Mouse (Mus musculus): ENCODE data around the gene Drc3. TPM values are rescaled to one million over a fixed set of nuclear protein-coding genes. Genes with fewer than 3 reads are reported as not detected.
A peak's percentile ranks its signal among the peaks of the same experiment; 100 is the strongest.

The Drc3 gene
- polyA plus RNA-seq, 1 experiment from 2014 or later, result 20.0 TPM

DNA sequence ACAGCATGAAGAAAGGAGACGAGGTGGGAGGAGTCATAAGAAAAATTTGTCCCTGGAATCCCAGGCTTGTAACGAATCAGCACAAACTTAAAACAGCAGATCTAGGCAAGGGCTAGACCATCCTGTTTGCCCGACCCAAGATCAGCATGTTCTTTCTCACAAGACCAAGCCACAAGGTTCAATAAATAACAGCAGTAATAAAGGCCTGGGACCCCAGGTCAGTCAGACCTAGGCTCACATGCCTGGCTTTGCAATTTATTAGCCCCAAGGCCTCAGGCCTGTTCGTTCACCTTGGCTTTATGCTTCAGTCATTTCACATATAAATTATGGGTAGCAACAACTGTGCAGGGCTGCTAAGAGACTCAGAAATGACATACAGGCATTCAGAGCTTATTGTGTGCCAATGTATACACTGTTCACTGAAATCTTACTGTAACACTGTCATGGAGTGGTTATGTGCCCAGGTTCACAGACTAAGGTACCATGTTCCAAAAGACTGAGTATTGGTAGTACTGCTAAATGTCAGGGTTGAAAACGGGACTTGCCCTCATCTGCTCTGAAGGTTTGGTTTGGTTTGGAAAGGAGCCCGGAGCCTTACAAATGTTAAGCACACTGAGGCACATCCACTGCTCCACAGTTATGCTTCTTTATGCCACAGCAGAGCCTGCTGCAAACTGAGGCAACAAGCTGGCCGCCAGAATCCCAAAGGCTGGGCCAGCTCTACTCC is 35.6 kb upstream of the Drc3 start:
- no peak for ATAC-seq (ENCODE audit: insufficient number of reproducible peaks, low FRiP score, low TSS enrichment, low read depth)
- WGBS, result 59% methylated on average over 7 of the region's 7 CpGs
- H3K4me2 ChIP-seq (replicated peaks), result no peak overlapping the region
- no peak overlapping the region for H3K4me3 ChIP-seq (replicated peaks)
- H3K36me3 ChIP-seq, result no peaks in the 10 kb centered on the region
- H3K9me3 ChIP-seq (replicated peaks), result no peaks in the 10 kb centered on the region
- H3K4me1 ChIP-seq, result peaks cover 37% of the 10 kb centered on the region
- no peak overlapping the region for H3K9ac ChIP-seq
- no peaks in the 10 kb centered on the region for H3K27me3 ChIP-seq
- no peak overlapping the region for H3K27ac ChIP-seq (replicated peaks)

DNA sequence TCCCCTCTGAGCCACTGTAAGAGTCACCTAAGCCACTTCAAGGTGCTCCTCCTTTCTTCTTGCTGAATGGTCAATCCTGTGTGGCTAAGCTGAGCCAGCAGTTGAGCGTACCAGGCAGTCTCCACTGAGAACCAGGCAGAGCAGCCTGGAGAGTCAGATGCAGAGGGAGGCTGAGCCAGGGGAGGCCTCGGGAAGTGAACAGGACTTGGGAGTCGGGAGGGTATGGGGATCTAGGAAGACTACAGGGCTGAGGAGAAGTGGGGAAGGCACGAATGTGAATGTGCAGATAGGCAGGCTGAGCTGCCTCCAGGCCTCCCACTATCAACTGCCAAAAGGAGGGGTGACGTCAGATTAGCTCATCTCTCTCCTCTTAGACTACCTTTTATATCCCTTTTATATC is 34.4 kb upstream of the Drc3 start:
- H3K36me3 ChIP-seq, result no peaks in the 10 kb centered on the region
- peaks cover 36% of the 10 kb centered on the region for H3K4me1 ChIP-seq
- no peak overlapping the region for H3K4me2 ChIP-seq (replicated peaks)
- H3K9me3 ChIP-seq (replicated peaks), result no peaks in the 10 kb centered on the region
- no peak for ATAC-seq (ENCODE audit: insufficient number of reproducible peaks, low FRiP score, low TSS enrichment, low read depth)
- no peak overlapping the region for H3K27ac ChIP-seq (replicated peaks)
- H3K4me3 ChIP-seq (replicated peaks), result no peak overlapping the region
- no peak overlapping the region for H3K9ac ChIP-seq
- WGBS, result 61% methylated on average over 5 of the region's 5 CpGs
- no peaks in the 10 kb centered on the region for H3K27me3 ChIP-seq

DNA sequence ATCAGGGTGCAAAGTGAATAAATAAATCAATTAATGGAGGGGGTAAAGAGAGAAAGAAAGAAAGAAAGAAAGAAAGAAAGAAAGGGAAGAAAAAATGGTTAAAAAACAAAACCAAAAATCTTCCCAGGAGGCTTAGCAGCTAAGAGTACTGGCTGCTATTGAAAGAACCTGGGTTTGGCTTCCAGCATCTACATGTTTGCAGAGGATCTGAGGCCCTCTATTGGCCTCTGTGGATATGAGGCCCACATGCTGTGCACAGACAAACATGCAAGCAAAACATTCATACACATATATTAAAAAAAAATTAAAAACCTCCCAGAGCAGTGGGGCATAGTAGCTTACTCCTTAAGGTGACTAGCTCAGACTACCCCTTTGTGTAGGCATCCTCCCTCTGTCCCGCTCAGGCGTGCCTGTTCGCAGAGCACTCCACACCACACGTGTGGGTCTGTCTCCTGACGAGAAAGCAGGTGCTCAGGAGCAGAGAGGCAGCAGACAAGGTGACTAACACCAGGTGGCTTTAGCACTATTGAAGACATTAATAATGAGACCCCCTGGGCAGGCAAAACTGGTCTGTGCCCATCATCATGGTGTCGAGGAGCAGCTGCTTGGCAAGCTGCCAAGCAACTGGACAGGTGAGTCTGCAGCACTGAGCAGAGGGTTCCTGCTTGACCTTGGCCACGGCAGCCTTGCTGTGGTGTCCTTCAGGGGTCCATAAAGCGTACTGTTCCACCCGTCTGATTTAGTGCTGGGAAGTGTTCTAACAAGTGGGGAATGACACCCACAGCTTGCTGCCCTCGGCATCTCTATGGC is 33.7 kb upstream of the Drc3 start:
- WGBS, result 64% methylated on average over 10 of the region's 10 CpGs
- Histone ChIP-seq H3K36me3 (no peaks in the 10 kb centered on the region), H3K9ac (no peak overlapping the region), H3K4me3 (replicated peaks) (no peak overlapping the region), H3K4me1 (peaks cover 36% of the 10 kb centered on the region), H3K27ac (replicated peaks) (no peak overlapping the region), H3K9me3 (replicated peaks) (no peaks in the 10 kb centered on the region), H3K27me3 (no peaks in the 10 kb centered on the region), H3K4me2 (replicated peaks) (no peak overlapping the region)
- no peak for ATAC-seq (ENCODE audit: insufficient number of reproducible peaks, low FRiP score, low TSS enrichment, low read depth)

DNA sequence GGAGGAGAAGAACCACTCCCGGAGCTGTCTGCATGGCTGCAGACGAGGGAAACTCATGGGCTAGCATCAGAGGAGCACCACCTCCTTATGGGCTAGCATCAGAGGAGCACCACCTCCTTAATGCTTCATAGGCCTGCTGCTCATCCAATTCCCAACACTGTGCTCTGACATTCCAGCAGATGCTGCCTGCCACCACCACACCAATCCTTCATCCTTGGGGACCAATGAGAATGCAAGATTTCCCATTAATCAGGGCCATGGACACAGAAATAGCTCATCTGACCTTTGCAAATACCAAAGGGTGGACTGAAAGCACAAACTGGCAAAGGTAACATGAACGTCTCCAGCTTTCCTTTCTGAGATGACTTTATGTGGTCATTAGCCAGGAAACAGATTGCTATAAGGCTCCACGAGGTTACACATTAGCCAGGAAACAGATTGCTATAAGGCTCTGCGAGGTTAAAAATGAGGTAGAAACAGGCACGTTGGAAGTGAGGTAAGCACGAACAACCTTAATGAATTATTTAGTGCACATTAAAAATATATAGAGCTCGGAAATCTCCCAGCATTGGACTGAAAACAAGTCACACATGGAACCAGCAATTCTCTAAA is 32.6 kb upstream of the Drc3 start:
- 0 out of 2 replicates have a peak overlapping the region, but pooled peaks have one; percentile 7 for H3K27ac ChIP-seq (replicated peaks)
- H3K4me1 ChIP-seq, result peaks cover 36% of the 10 kb centered on the region
- H3K9me3 ChIP-seq (replicated peaks), result no peaks in the 10 kb centered on the region
- H3K4me2 ChIP-seq (replicated peaks), result no peak overlapping the region
- no peaks in the 10 kb centered on the region for H3K27me3 ChIP-seq
- H3K4me3 ChIP-seq (replicated peaks), result no peak overlapping the region
- H3K36me3 ChIP-seq, result no peaks in the 10 kb centered on the region
- 72% methylated on average over 8 of the region's 8 CpGs for WGBS
- no peak for ATAC-seq (ENCODE audit: insufficient number of reproducible peaks, low FRiP score, low TSS enrichment, low read depth)
- no peak overlapping the region for H3K9ac ChIP-seq

DNA sequence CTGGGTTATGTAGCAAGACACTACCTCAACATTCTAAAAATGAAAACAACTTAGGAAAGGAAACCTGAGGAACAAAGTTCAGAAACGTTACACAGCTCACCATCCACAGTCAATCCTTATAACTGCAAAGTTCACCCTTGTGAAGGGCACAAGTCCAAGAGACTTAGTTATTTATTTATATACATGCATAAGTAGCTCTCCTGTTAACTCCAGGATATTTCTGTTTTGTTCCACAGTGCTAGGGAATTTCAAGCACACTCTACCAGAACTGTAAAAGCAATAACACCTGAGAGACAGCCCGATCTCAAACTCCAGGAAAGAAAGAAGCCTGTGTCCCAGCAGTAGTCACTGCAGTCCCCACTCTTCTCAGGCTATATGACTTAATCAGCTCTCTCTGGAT is 31.7 kb upstream of the Drc3 start:
- peaks cover 31% of the 10 kb centered on the region for H3K4me1 ChIP-seq
- H3K27me3 ChIP-seq, result no peaks in the 10 kb centered on the region
- ATAC-seq (ENCODE audit: insufficient number of reproducible peaks, low FRiP score, low TSS enrichment, low read depth), result no peak
- no peak overlapping the region for H3K9ac ChIP-seq
- no peaks in the 10 kb centered on the region for H3K36me3 ChIP-seq
- no peak overlapping the region for H3K4me2 ChIP-seq (replicated peaks)
- 64% methylated on average over 2 of the region's 2 CpGs for WGBS
- no peaks in the 10 kb centered on the region for H3K9me3 ChIP-seq (replicated peaks)
- H3K4me3 ChIP-seq (replicated peaks), result no peak overlapping the region
- no peak overlapping the region for H3K27ac ChIP-seq (replicated peaks)

DNA sequence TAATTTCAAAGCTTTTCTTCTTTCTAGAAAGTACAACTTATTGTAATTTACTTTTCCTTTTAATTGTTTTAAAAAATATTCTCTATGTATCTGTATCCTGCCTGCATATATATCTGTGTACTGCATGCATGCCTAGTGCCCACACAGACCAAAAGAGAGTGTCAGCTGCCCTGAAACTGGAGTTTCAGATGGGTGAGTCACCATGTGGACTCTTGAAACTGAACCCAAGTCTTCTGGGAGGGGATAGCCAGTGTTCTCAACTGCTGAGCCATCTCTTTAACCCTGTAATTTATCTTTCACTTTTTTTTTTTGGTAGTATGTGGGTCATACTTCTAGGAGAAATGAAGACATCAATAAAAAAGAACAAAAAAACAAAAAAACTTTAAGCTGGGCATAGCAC is 29.4 kb upstream of the Drc3 start:
- Histone ChIP-seq H3K27me3 (no peaks in the 10 kb centered on the region), H3K4me2 (replicated peaks) (no peak overlapping the region), H3K9ac (no peak overlapping the region), H3K27ac (replicated peaks) (no peak overlapping the region), H3K9me3 (replicated peaks) (no peaks in the 10 kb centered on the region), H3K36me3 (no peaks in the 10 kb centered on the region; the same call in 1 of the 2 replicates), H3K4me1 (peaks cover 8% of the 10 kb centered on the region; the same call in 1 of the 2 replicates), H3K4me3 (replicated peaks) (no peak overlapping the region)
- ATAC-seq (ENCODE audit: insufficient number of reproducible peaks, low FRiP score, low TSS enrichment, low read depth), result no peak

DNA sequence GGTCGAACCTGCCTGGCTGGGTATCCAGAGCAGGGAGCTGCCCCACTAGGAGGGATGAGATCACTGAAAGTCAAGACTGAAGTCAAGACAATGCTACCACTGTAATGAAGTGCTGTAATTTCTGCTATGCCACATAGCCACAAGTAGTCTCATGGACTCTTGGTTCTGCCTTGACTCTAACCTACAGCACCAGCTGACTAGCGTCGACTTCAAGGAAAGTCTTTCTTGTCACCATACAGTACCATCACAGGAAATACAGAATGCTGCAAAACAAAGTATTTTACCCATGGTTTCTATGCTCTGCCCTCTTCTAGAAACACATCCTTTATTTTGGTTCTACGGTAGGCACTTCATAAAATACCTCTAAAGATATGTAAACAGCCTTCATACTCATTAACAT is 22.6 kb upstream of the Drc3 start:
- Histone ChIP-seq H3K4me1 (no peaks in the 10 kb centered on the region), H3K9me3 (replicated peaks) (no peaks in the 10 kb centered on the region), H3K4me2 (replicated peaks) (no peak overlapping the region), H3K36me3 (no peaks in the 10 kb centered on the region; the same call in 1 of the 2 replicates), H3K9ac (no peak overlapping the region), H3K4me3 (replicated peaks) (no peak overlapping the region), H3K27ac (replicated peaks) (no peak overlapping the region), H3K27me3 (no peaks in the 10 kb centered on the region)
- 73% methylated on average over 4 of the region's 4 CpGs for WGBS
- no peak for ATAC-seq (ENCODE audit: insufficient number of reproducible peaks, low FRiP score, low TSS enrichment, low read depth)

DNA sequence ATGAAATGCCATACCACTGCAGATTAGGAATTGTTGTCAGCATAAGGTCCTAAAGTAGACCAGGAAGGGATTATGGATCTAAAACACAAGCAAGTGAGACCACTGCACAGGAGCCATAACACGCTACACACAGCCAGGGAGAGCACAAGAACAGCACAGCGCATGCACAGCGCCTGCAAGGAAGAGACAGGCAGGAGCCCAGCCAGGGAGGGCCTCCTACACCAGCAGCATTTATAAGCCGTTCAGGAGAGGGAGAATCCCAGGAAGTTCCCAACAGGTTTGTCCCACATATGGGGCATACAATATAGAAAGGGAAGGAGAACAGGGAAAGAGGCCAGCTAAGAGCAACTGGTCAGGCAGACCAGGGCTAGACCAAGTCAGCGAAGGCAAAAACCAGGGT is 19.7 kb upstream of the Drc3 start:
- H3K36me3 ChIP-seq, result no peaks in the 10 kb centered on the region; the same call in none of the 2 replicates
- no peak for ATAC-seq (ENCODE audit: insufficient number of reproducible peaks, low FRiP score, low TSS enrichment, low read depth)
- no peak overlapping the region for H3K9ac ChIP-seq
- H3K9me3 ChIP-seq (replicated peaks), result no peaks in the 10 kb centered on the region
- no peak overlapping the region for H3K4me2 ChIP-seq (replicated peaks)
- H3K27ac ChIP-seq (replicated peaks), result no peak overlapping the region
- H3K4me3 ChIP-seq (replicated peaks), result no peak overlapping the region
- H3K27me3 ChIP-seq, result no peaks in the 10 kb centered on the region
- WGBS, result 85% methylated on average over 5 of the region's 5 CpGs
- no peaks in the 10 kb centered on the region for H3K4me1 ChIP-seq

DNA sequence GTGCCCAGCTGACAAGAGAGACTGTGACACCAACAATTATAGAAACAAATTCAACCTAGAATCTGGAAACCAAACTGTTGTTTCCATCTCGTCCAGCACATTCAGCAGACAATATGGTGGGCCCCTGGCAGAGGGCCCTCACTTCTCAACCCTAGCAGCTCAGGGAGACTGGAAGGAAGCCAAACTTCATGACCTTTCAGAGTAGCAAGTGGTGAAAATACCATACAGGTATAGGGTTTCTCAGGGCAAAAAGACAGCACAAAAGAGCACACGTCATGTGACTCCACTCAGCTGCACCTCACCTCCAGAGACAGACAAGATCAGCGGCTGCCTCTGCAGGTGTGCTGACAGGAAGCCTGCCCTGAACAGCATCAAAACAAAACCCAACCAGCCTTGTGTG is 19.0 kb upstream of the Drc3 start:
- Histone ChIP-seq H3K27ac (replicated peaks) (no peak overlapping the region), H3K4me3 (replicated peaks) (no peak overlapping the region), H3K4me1 (no peaks in the 10 kb centered on the region), H3K9me3 (replicated peaks) (no peaks in the 10 kb centered on the region), H3K27me3 (no peaks in the 10 kb centered on the region), H3K4me2 (replicated peaks) (no peak overlapping the region), H3K36me3 (no peaks in the 10 kb centered on the region; the same call in 1 of the 2 replicates), H3K9ac (no peak overlapping the region)
- no peak for ATAC-seq (ENCODE audit: insufficient number of reproducible peaks, low FRiP score, low TSS enrichment, low read depth)
- WGBS, result 53% methylated on average over 3 of the region's 3 CpGs

DNA sequence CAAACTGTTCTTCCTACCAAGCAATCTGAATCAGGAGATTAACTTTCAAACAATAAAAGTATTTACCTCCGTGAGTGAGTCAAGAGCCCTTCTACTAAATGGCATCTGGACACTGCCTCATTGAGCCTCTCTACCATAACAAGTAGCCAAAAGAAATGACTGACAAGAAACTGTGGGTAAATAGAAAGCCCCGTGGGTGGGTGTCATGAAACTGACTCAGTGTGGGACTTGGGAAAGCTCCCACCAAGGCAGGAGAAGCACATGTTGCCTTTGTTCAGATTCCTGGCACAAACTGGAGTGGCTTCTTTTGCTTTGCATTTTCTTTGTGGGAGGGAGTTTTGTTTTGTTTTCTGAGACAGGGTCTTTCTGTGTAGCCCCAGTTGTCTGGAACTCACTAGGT is 17.4 kb upstream of the Drc3 start:
- Histone ChIP-seq H3K27me3 (no peaks in the 10 kb centered on the region), H3K27ac (replicated peaks) (no peak overlapping the region), H3K9me3 (replicated peaks) (no peaks in the 10 kb centered on the region), H3K4me2 (replicated peaks) (no peak overlapping the region), H3K9ac (no peak overlapping the region), H3K4me3 (replicated peaks) (no peak overlapping the region), H3K36me3 (no peaks in the 10 kb centered on the region; the same call in 1 of the 2 replicates), H3K4me1 (no peaks in the 10 kb centered on the region)
- 86% methylated on average over 2 of the region's 2 CpGs for WGBS
- no peak for ATAC-seq (ENCODE audit: insufficient number of reproducible peaks, low FRiP score, low TSS enrichment, low read depth)

DNA sequence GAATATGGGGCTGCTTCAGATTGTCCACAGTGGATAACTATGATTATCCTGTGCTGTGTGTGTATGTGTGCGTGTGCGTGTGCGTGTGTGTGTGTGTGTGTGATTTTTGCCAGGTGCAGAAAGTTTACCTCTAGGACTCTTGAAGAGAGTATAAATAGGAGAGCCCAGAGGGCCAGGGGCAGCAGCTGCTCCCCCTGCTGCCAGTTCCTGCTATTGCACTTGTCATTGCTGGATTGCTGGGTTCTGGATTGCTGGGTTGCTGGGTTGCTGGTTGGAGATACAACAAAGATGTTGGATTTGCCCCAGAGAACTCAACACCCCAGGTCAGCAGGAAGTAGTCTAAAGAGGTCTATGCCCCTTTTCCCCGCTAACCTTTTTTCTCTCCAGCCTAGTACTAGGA is 14.8 kb upstream of the Drc3 start:
- WGBS, result 63% methylated on average over 4 of the region's 4 CpGs

More for the DNA sequence above, 14.8 kb upstream of the Drc3 start:
- ATAC-seq (ENCODE audit: insufficient number of reproducible peaks, low FRiP score, low TSS enrichment, low read depth), result no peak
- Histone ChIP-seq H3K27ac (replicated peaks) (no peak overlapping the region), H3K36me3 (no peaks in the 10 kb centered on the region; the same call in 1 of the 2 replicates), H3K27me3 (no peaks in the 10 kb centered on the region), H3K4me1 (no peaks in the 10 kb centered on the region), H3K4me3 (replicated peaks) (no peak overlapping the region), H3K9me3 (replicated peaks) (no peaks in the 10 kb centered on the region), H3K4me2 (replicated peaks) (no peak overlapping the region), H3K9ac (no peak overlapping the region)
